Mouse (Mus musculus) kidney, adult 9 months (tissue): ENCODE data around the gene Map4k3.
"Not testable (repeated sequence)": the region's sequence is repeated elsewhere in the genome, so short reads cannot be mapped to it uniquely, and the experiment has no call there.

Source experiments
- DNase-seq: peaks from one replicate; pipeline ENCODE4 v3.0.0; 2022

Map4k3 gene

GRCm38 (mm10) chr17:80563762-80564610, 164.3 kb downstream of the Map4k3 start:
- DNase-seq: not testable (repeated sequence)

- no peak for DNase-seq
Observed at GRCm38 (mm10) chr17:80562792-80563191, 165.5 kb downstream of the Map4k3 start.

GRCm38 (mm10) chr17:80560669-80561401, 167.4 kb downstream of the Map4k3 start:
- DNase-seq: peak; percentile 80

GRCm38 (mm10) chr17:80559745-80560144, 168.5 kb downstream of the Map4k3 start:
- DNase-seq: no peak

- peak; percentile 52 for DNase-seq
Observed at GRCm38 (mm10) chr17:80559050-80559449, 169.2 kb downstream of the Map4k3 start.

- DNase-seq: peak; percentile 49
Observed at GRCm38 (mm10) chr17:80558583-80558982, 169.7 kb downstream of the Map4k3 start.

GRCm38 (mm10) chr17:80557461-80557860, 170.8 kb downstream of the Map4k3 start:
- no peak for DNase-seq

GRCm38 (mm10) chr17:80553318-80554270, 174.7 kb downstream of the Map4k3 start:
- peak; percentile 89 for DNase-seq

GRCm38 (mm10) chr17:80552653-80553052, 175.6 kb downstream of the Map4k3 start:
- no peak for DNase-seq

- no peak for DNase-seq
Observed at GRCm38 (mm10) chr17:80550981-80551380, 177.3 kb downstream of the Map4k3 start.

- DNase-seq: no peak
Observed at GRCm38 (mm10) chr17:80546846-80547245, 181.4 kb downstream of the Map4k3 start.

GRCm38 (mm10) chr17:80546227-80546626, 182.1 kb downstream of the Map4k3 start:
- DNase-seq: no peak

- DNase-seq: no peak
Observed at GRCm38 (mm10) chr17:80543646-80544045, 184.6 kb downstream of the Map4k3 start.

- no peak for DNase-seq
Observed at GRCm38 (mm10) chr17:80537136-80537535, 191.1 kb downstream of the Map4k3 start.

- DNase-seq: no peak
Observed at GRCm38 (mm10) chr17:80535633-80536032, 192.7 kb downstream of the Map4k3 start.

GRCm38 (mm10) chr17:80531351-80531750, 196.9 kb downstream of the Map4k3 start:
- not testable (repeated sequence) for DNase-seq
